Mouse (Mus musculus): ENCODE measurements around the gene Hcrtr2. TPM values are rescaled to one million over a fixed set of nuclear protein-coding genes. Genes with fewer than 3 reads are reported as not detected.

Gene Hcrtr2
- polyA plus RNA-seq, 1 experiment from 2014 or later, result 0.35 TPM

DNA sequence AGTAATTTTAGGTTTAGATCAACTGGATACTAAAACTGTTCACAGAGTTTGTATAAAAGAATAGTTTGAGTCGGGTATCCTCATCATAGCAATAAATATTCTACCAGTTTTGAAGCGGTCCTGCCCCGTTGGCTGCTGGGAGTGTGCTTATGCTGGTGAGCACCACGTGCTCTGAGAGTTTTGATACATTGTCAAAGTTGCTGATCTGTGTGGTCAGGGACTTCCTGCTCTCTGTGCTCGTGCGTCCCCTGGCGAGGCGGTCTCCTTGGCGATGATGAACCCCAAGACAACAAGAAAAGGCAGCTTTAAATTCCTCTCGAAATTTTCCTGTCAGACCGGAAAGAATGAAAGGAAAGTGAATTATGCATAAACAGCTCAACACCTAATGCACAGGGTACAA, 93.3 kb downstream of the Hcrtr2 start:
- Histone ChIP-seq H3K27ac (no peak overlapping the region), H3K4me1 (0 out of 2 replicates have a peak, but pooled peaks cover 2% of the 10 kb centered on the region), H3K36me3 (no peaks in the 10 kb centered on the region), H3K4me2 (0 out of 2 replicates have a peak overlapping the region, but pooled peaks have one; percentile 14), H3K9ac (no peak overlapping the region), H3K9me3 (replicated peaks) (no peaks in the 10 kb centered on the region), H3K27me3 (no peaks in the 10 kb centered on the region), H3K4me3 (replicated peaks) (no peak overlapping the region)
- 51% methylated on average over 11 of the region's 11 CpGs for WGBS
- ATAC-seq (replicated peaks; ENCODE audit: low FRiP score), result no peak

- Histone ChIP-seq H3K9me3 (replicated peaks) (no peaks in the 10 kb centered on the region), H3K4me2 (no peak overlapping the region), H3K4me1 (no peaks in the 10 kb centered on the region), H3K27me3 (no peaks in the 10 kb centered on the region), H3K4me3 (replicated peaks) (no peak overlapping the region), H3K27ac (no peak overlapping the region), H3K36me3 (no peaks in the 10 kb centered on the region), H3K9ac (no peak overlapping the region)
- no peak for ATAC-seq (replicated peaks; ENCODE audit: low FRiP score)
- 45% methylated on average over 4 of the region's 4 CpGs for WGBS
These were observed 106.3 kb downstream of the Hcrtr2 start for GRCm38 (mm10) chr9:76217178-76217975.

- Histone ChIP-seq H3K36me3 (no peaks in the 10 kb centered on the region), H3K4me1 (no peaks in the 10 kb centered on the region), H3K4me3 (replicated peaks) (no peak overlapping the region), H3K9ac (no peak overlapping the region), H3K4me2 (no peak overlapping the region), H3K27me3 (no peaks in the 10 kb centered on the region), H3K9me3 (replicated peaks) (no peaks in the 10 kb centered on the region), H3K27ac (no peak overlapping the region)
- no peak for ATAC-seq (replicated peaks; ENCODE audit: low FRiP score)
- 56% methylated on average over 4 of the region's 4 CpGs for WGBS
These were observed 109.0 kb downstream of the Hcrtr2 start for GRCm38 (mm10) chr9:76214678-76215077.

DNA sequence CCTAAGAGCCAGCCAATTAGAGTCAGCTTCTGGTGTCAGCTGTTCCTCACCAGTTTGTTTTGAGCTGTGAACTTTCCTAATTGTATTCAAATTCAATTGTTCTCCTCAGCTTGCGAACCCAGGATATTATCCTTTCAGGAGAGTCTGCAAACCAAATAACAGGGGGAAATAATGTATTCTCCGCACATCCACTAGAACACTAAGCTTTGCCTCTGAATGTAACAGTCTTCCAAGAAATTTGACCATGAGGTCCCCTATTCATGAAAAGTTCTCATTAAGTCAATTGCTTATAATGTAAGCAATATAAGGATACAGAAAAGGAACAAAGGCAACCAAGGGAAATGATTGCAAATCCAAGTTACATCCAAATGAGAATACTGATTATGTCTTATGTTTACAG, 110.1 kb downstream of the Hcrtr2 start, which contains the start of gene Gfral:
Gene Gfral, minus strand, starts transcription at position 101 of the 400 bp plus-strand sequence.
- no peak within 1 kb of the TSS for H3K4me3 ChIP-seq (replicated peaks)
- H3K4me1 ChIP-seq, result no peaks in the 10 kb centered on the region
- H3K27ac ChIP-seq, result no peak within 1 kb of the TSS
- H3K4me2 ChIP-seq, result no peak within 1 kb of the TSS
- H3K36me3 ChIP-seq, result no peaks in the 10 kb centered on the region
- ATAC-seq (replicated peaks; ENCODE audit: low FRiP score), result no peak
- no peaks in the 10 kb centered on the region for H3K9me3 ChIP-seq (replicated peaks)
- no peaks in the 10 kb centered on the region for H3K27me3 ChIP-seq
- WGBS, result 89% methylated on average over 2 of the region's 2 CpGs
- no peak within 1 kb of the TSS for H3K9ac ChIP-seq

GRCm38 (mm10) chr9:76196917-76197316, 126.7 kb downstream of the Hcrtr2 start:
- 83% methylated on average over 4 of the region's 4 CpGs for WGBS
- ATAC-seq (replicated peaks; ENCODE audit: low FRiP score), result no peak

GRCm38 (mm10) chr9:76179221-76179620, 144.4 kb downstream of the Hcrtr2 start:
- Histone ChIP-seq H3K36me3 (no peaks in the 10 kb centered on the region), H3K4me3 (replicated peaks) (no peak overlapping the region), H3K4me2 (no peak overlapping the region), H3K27me3 (no peaks in the 10 kb centered on the region), H3K9me3 (replicated peaks) (no peaks in the 10 kb centered on the region), H3K27ac (no peak overlapping the region), H3K4me1 (no peaks in the 10 kb centered on the region), H3K9ac (no peak overlapping the region)
- ATAC-seq (replicated peaks; ENCODE audit: low FRiP score), result no peak

More at GRCm38 (mm10) chr9:76196917-76197316, 126.7 kb downstream of the Hcrtr2 start:
- H3K4me2 ChIP-seq, result no peak overlapping the region
- no peak overlapping the region for H3K27ac ChIP-seq
- H3K4me3 ChIP-seq (replicated peaks), result no peak overlapping the region
- no peaks in the 10 kb centered on the region for H3K4me1 ChIP-seq
- H3K9ac ChIP-seq, result no peak overlapping the region
- no peaks in the 10 kb centered on the region for H3K9me3 ChIP-seq (replicated peaks)
- no peaks in the 10 kb centered on the region for H3K36me3 ChIP-seq
- H3K27me3 ChIP-seq, result no peaks in the 10 kb centered on the region

Other genes with a start within 250 kb of the Hcrtr2 start
- gene Gfral, start 110.2 kb downstream of the Hcrtr2 start, polyA plus RNA-seq (2015; fragmentation: Nextera tagmentation; extraction: Ambion mirVana), result not detected in 2 replicates
- gene Fam83b, start 243.3 kb upstream of the Hcrtr2 start, polyA plus RNA-seq (2015; fragmentation: Nextera tagmentation; extraction: Ambion mirVana), result 1.2 and 1.3 TPM in 2 replicates

Data from kidney, embryonic 15.5 days (tissue).